Mouse (Mus musculus) heart, adult 2 months (tissue): Measurements from ENCODE around the gene Elavl1. TPM values are rescaled to one million over a fixed set of nuclear protein-coding genes. Genes with fewer than 3 reads are reported as not detected.

Source experiments
- DNase-seq, 2 experiments: peaks; one replicate each; pipeline ENCODE4 v3.0.0; 2021
- H3K27ac ChIP-seq: fragments of 200-600 bp; 2 replicates; pipeline ENCODE4 v1.8.1; 2022
- H3K27me3 ChIP-seq: fragments of 200-500 bp; 2 replicates; pipeline ENCODE4 v1.6.1; 2012; ENCODE audit warnings: mild to moderate bottlenecking, low read length, inconsistent platforms, mixed read lengths; ENCODE audit not compliant: control insufficient read depth, insufficient read depth
- H3K36me3 ChIP-seq: fragments of 200-500 bp; 2 replicates; pipeline ENCODE4 v1.6.1; 2012; ENCODE audit warnings: low read length, inconsistent platforms; ENCODE audit not compliant: control insufficient read depth, insufficient read depth
- H3K4me1 ChIP-seq: fragments of 200-500 bp; 2 replicates; pipeline ENCODE4 v1.6.1; 2011; ENCODE audit warnings: low read length; ENCODE audit not compliant: control insufficient read depth, insufficient read depth
- H3K4me3 ChIP-seq: fragments of 200-600 bp; 2 replicates; pipeline ENCODE4 v1.8.1; 2022
- H3K79me2 ChIP-seq: fragments of 200-500 bp; replicated peaks from 2 replicates; pipeline ENCODE4 v1.6.1; 2012; ENCODE audit warnings: mild to moderate bottlenecking, inconsistent platforms, low read length, moderate library complexity, mixed read lengths; ENCODE audit not compliant: control insufficient read depth, insufficient read depth
- H3K9ac ChIP-seq: fragments of 200-500 bp; 2 replicates; pipeline ENCODE4 v1.6.1; 2012; ENCODE audit warnings: low read depth, mild to moderate bottlenecking, control low read depth, inconsistent platforms, low read length, mixed read lengths
- CTCF ChIP-seq: fragments of 200-600 bp; IDR thresholded peaks from 2 replicates; pipeline ENCODE4 v1.8.1; 2022; ENCODE audit warnings: antibody characterized with exemption, mild to moderate bottlenecking, moderate library complexity
- EP300 ChIP-seq: fragments of 200-500 bp; IDR thresholded peaks from 2 replicates; pipeline ENCODE4 v1.6.1; 2011; ENCODE audit warnings: low read depth, low read length, control low read depth; ENCODE audit not compliant: insufficient read depth
- POLR2A ChIP-seq: fragments of 200-500 bp; IDR thresholded peaks from 2 replicates; pipeline ENCODE4 v1.6.1; 2011; ENCODE audit warnings: mild to moderate bottlenecking, low read depth, low read length, control low read depth; ENCODE audit not compliant: insufficient read depth
- WGBS: fragments of 180-500 bp; shearing (Covaris S2); methylation state at CpG from one replicate; pipeline ENCODE4 v1.1.7; 2018; 5-methylcytosine and 5-hydroxymethylcytosine counted together
- intact Hi-C: fragments of 180-260 bp; cut with DNase I; formaldehyde crosslinking; loops from one replicate; pipeline ENCODE4 v1.15.1; 2025
- long read RNA-seq: library from polyadenylated mRNA; stranded (forward); transcript quantifications from one replicate; pipeline ENCODE4 v2.0.0, GENCODE M21; 2021
- polyA plus RNA-seq: library from polyadenylated mRNA; depleted of rRNA; stranded (reverse); fragments of >200 nt; gene quantifications from 2 replicates; pipeline ENCODE4 v1.2.3, GENCODE M21; 2012; rRNA removed
- total RNA-seq, 2 experiments: library from RNA; stranded (reverse); gene quantifications; 2 replicates each; pipeline ENCODE4 v1.2.3; 2021

Elavl1 gene
- total RNA-seq (10 to 100 TPM; 60.0 to 61.1 TPM), polyA plus RNA-seq (25.9 and 32.5 TPM in 2 replicates)
- long read RNA-seq, full-length matches to known transcripts: 72 of 79 reads
- long read RNA-seq, partial matches to known transcripts: 0 of 79 reads
- long read RNA-seq, other reads (novel, unspliced or antisense): 7 of 79 reads

DNA sequence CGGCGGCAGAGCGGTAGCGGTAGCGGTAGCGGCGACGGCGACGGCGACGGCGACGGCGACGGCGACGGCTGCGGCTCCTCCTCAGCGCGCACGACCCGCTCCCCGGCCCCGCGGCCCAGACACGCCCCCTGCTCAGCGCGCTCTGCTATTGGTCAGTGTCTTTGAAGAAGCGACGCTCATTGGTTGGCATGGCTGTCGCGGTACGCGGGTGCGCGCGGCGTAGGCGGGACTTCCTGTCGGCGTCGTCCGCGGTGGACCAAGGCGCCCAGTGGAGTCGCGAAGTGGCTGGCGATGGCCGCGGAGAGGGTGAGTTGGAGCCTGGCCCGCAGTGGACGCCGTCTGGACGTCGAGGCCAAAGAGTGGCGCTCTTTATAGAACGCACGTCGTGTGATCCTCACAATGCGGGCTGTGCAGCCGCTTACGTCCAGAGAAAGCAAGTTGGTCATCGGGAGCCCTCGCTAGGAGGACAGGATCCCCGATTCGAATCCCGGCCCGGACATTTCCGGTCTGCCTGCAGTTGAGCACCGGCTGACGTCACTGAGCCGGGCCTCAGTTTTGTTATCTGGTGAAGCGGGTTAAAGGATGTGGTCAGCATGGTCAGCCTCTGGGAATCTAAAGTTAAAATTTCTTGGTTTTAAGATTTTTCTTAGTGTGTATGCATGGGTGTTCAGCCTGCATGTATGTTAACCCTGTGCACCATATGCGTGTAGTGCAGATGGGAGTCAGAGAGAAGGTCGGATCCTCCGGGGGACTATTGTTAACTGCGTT lies at the start of gene Elavl1, which contains the start of gene Ccl25:
Elavl1 (minus strand) TSS at position 431 of the 768 bp plus-strand sequence.
Ccl25 (plus strand) TSS at position 228 of the 768 bp plus-strand sequence.
- TF ChIP-seq POLR2A (peak; percentile 79), CTCF (no peak)
- WGBS: under 1% methylated on average over 78 of the region's 78 CpGs
- H3K4me1 ChIP-seq: peaks cover 16% of the 10 kb centered on the region
- peak; percentile 97 to 98 for DNase-seq
- intact Hi-C loops: loop anchor here (2.0 to 10.0 kb wide), 4 partner anchors 50 to 167 kb away; partner anchors contain the start of genes Cers4, Evi5l and Timm44
- peaks cover 36% of the 10 kb centered on the region for H3K36me3 ChIP-seq
- H3K4me3 ChIP-seq: peak within 1 kb of the TSS; percentile 79
- H3K79me2 ChIP-seq: peaks cover 16% of the 10 kb centered on the region
- H3K27me3 ChIP-seq: no peaks in the 10 kb centered on the region
- H3K27ac ChIP-seq: peak within 1 kb of the TSS; percentile 90
- H3K9ac ChIP-seq: peak within 1 kb of the TSS; percentile 95

DNA sequence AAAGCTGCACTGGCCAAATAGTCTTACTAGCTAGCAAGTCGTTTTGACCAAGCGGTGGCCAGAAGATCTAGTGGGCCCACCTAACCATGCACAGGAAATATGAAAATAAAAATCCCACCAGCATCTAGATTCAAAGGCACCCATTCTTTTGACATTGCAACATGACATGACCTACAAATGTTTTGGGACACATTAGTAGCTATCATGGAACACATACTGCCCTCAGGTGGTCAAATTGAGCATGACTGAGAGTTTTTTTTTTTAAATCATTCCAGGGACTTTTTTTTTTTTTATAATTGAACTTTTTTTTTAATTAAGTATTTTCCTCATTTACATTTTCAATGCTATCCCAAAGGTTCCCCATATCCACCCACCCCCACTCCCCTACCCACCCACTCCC lies 47.4 kb upstream of the Elavl1 start:
- 65% methylated on average over 2 of the region's 2 CpGs for WGBS
- Histone ChIP-seq H3K4me1 (no peaks in the 10 kb centered on the region; the same call in 1 of the 2 replicates), H3K9ac (no peak overlapping the region), H3K27ac (no peak overlapping the region), H3K79me2 (no peaks in the 10 kb centered on the region), H3K36me3 (no peaks in the 10 kb centered on the region), H3K27me3 (no peaks in the 10 kb centered on the region), H3K4me3 (no peak overlapping the region)
- no peak for DNase-seq
- intact Hi-C loops: loop anchor here (5.0 kb wide), 3 partner anchors 120 to 180 kb away; partner anchors contain the start of gene Snapc2
- TF ChIP-seq CTCF (peak; percentile 64), POLR2A (no peak), EP300 (no peak)

DNA sequence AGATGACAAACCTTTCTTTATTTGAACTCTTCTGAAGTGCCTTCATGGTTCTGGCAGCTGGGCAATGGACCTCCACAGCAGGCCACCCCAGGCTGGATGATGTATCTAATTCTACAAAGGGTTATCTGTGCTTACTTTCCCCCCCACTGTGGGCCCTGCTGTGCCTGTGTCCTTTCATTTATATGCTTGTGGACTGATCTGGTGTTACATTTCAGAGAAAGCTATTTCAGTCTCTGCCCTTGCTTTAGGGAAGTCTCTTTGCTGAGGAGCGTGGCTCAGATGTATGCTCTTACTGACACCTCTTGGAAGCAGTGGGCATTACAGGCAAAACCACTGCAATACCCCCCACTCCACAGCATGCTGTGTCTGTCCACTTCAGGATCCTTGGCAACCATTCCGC lies 44.9 kb upstream of the Elavl1 start:
- Histone ChIP-seq H3K27ac (peak overlapping the region; percentile 66), H3K79me2 (no peaks in the 10 kb centered on the region), H3K27me3 (no peaks in the 10 kb centered on the region), H3K4me3 (no peak overlapping the region), H3K9ac (no peak overlapping the region), H3K36me3 (no peaks in the 10 kb centered on the region), H3K4me1 (no peaks in the 10 kb centered on the region; the same call in 1 of the 2 replicates)
- TF ChIP-seq EP300 (0 out of 2 replicates have a peak, but pooled peaks have one; percentile 15), POLR2A (no peak), CTCF (peak; percentile 79)
- intact Hi-C loops: loop anchor here (5.0 kb wide), 3 partner anchors 118 to 178 kb away; partner anchors contain the start of gene Snapc2
- 30% methylated on average over 2 of the region's 2 CpGs for WGBS
- peak; percentile 46 to 52 for DNase-seq

DNA sequence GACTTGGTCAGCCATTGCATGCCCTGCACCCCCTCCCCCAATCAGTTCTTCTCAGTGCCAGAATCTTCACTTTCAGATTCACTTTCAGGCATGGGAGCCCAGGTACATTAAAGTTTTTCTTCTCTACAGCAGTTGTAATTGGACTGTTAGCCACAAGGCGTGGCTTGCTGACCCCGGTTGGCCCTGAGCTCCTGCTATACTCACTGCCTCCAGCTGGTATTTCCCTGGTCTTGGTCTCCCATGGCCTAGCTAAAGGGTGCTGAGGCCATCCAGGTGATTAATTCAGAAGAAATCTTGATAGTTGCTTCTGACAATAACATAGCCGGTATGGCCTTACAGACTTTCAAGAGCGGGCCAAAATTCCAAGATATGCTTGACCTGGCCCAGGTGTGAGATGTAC lies 43.3 kb upstream of the Elavl1 start:
- no peak for TF ChIP-seq EP300
- no peak for TF ChIP-seq CTCF
- no peak for TF ChIP-seq POLR2A
- H3K9ac ChIP-seq: no peak overlapping the region
- 88% methylated on average over 4 of the region's 4 CpGs for WGBS
- H3K27me3 ChIP-seq: no peaks in the 10 kb centered on the region
- H3K27ac ChIP-seq: no peak overlapping the region
- no peak for DNase-seq
- H3K79me2 ChIP-seq: no peaks in the 10 kb centered on the region
- H3K4me3 ChIP-seq: no peak overlapping the region
- H3K4me1 ChIP-seq: no peaks in the 10 kb centered on the region; the same call in 1 of the 2 replicates
- no peaks in the 10 kb centered on the region for H3K36me3 ChIP-seq
- intact Hi-C loops: loop anchor here (5.0 kb wide), 1 partner anchor 226 kb away; no protein-coding TSS in a partner anchor

DNA sequence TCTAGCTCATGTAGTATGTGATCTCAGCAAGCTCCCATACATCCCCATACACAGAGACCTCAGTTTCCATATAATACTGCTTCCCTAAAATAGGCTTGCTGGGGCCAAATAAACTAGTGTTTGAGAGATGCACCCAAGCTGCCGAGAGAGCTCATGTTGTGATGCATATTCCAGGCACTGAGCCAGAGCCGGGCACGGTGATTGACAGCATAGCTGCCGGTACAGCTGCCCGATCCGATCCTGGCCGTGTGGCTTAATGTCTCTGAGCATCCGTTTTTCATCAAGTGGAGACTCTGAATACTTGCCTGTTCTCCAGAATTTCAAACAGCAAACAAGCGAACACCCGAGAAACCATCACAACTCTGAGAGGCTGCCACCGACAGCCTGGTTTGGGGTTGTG lies 42.6 kb upstream of the Elavl1 start:
- no peak for DNase-seq
- Histone ChIP-seq H3K36me3 (no peaks in the 10 kb centered on the region), H3K9ac (no peak overlapping the region), H3K4me1 (no peaks in the 10 kb centered on the region; the same call in 1 of the 2 replicates), H3K79me2 (no peaks in the 10 kb centered on the region), H3K27me3 (no peaks in the 10 kb centered on the region), H3K27ac (no peak overlapping the region), H3K4me3 (no peak overlapping the region)
- TF ChIP-seq POLR2A: no peak
- TF ChIP-seq EP300: no peak
- 48% methylated on average over 11 of the region's 11 CpGs for WGBS
- intact Hi-C loops: loop anchor here (5.0 kb wide), 1 partner anchor 226 kb away; no protein-coding TSS in a partner anchor
